16 mouse cellular contexts compared by ENCODE assay signal in genomic region chr7:35617513-35617912, GRCm38 (mm10). TPM values are rescaled to one million over a fixed set of nuclear protein-coding genes. Genes with fewer than 3 reads are reported as not detected.
DNase-seq lines count a peak whose midpoint lies in the region; ATAC-seq and TF ChIP-seq lines count a peak whose summit lies in the region.
"Had no signal": no experiment of that assay in that cellular context is flagged by ENCODE, and none has a peak within 500 bp of the region (broad histone marks: within the 10 kb centered on the region; RNA-seq: fewer than 3 reads in every experiment).

No protein-coding gene starts in this region.

- H3K36me3 ChIP-seq in embryonic facial prominence, embryonic 13.5 days = peaks cover 95% of the 10 kb centered on the region
- peaks cover 93% of the 10 kb centered on the region for H3K36me3 ChIP-seq in embryonic facial prominence, embryonic 10.5 days (replicated peaks)
- H3K36me3 ChIP-seq in hindbrain, embryonic 10.5 days = peaks cover 93% of the 10 kb centered on the region
- peaks cover 26% of the 10 kb centered on the region for H3K36me3 ChIP-seq in hindbrain, postnatal 0 days (ENCODE audit: insufficient read depth, low read length)
- 0 out of 2 replicates have a peak, but pooled peaks cover 7% of the 10 kb centered on the region for H3K36me3 ChIP-seq in ES-Bruce4 (ENCODE audit: control insufficient read depth, insufficient read depth, low read length, poor library complexity, severe bottlenecking)

- H3K4me2 ChIP-seq in embryonic facial prominence, embryonic 13.5 days = no peak overlapping the region
- no peak overlapping the region for H3K4me2 ChIP-seq in hindbrain, postnatal 0 days (ENCODE audit: low read depth, low read length)
- H3K4me2 ChIP-seq: intestine, embryonic 15.5 days had no signal

- no peak for TF ChIP-seq CTCF in hindbrain, postnatal 0 days (IDR thresholded peaks at IDR 0.05; ENCODE audit: low read depth)
- TF ChIP-seq CTCF in ES-Bruce4 (IDR thresholded peaks at IDR 0.05; ENCODE audit: low read depth, low read length) = no peak

- WGBS in embryonic facial prominence, embryonic 13.5 days = 79% methylated on average over 4 of the region's 4 CpGs
- WGBS in embryonic facial prominence, embryonic 10.5 days = 80% methylated on average over 4 of the region's 4 CpGs
- WGBS in hindbrain, embryonic 10.5 days = 51% methylated on average over 4 of the region's 4 CpGs
- 24% methylated on average over 4 of the region's 4 CpGs for WGBS in hindbrain, postnatal 0 days

- no peaks in the 10 kb centered on the region for H3K27me3 ChIP-seq in embryonic facial prominence, embryonic 13.5 days
- H3K27me3 ChIP-seq in embryonic facial prominence, embryonic 10.5 days (replicated peaks; ENCODE audit: low read depth, poor library complexity, severe bottlenecking) = no peaks in the 10 kb centered on the region
- H3K27me3 ChIP-seq in hindbrain, embryonic 10.5 days (ENCODE audit: insufficient read depth, poor library complexity, severe bottlenecking) = no peaks in the 10 kb centered on the region
- H3K27me3 ChIP-seq in hindbrain, postnatal 0 days (ENCODE audit: insufficient read depth, low read length) = no peaks in the 10 kb centered on the region
- no peaks in the 10 kb centered on the region for H3K27me3 ChIP-seq in ES-Bruce4 (ENCODE audit: control insufficient read depth, insufficient read depth, low read length, poor library complexity, severe bottlenecking)
- H3K27me3 ChIP-seq: intestine, embryonic 15.5 days had no signal

- no peak overlapping the region for H3K9ac ChIP-seq in embryonic facial prominence, embryonic 13.5 days
- no peak overlapping the region for H3K9ac ChIP-seq in hindbrain, postnatal 0 days (replicated peaks; ENCODE audit: low read length)
- no peak overlapping the region for H3K9ac ChIP-seq in ES-Bruce4 (ENCODE audit: low read depth, poor library complexity, severe bottlenecking)
- H3K9ac ChIP-seq: intestine, embryonic 15.5 days had no signal

- no peak for ATAC-seq in embryonic facial prominence, embryonic 13.5 days (ENCODE audit: insufficient number of reproducible peaks, insufficient read depth, low FRiP score, low TSS enrichment, low read depth)
- no peak for ATAC-seq in hindbrain, postnatal 0 days
- ATAC-seq: intestine, embryonic 15.5 days had no signal

- no peak for TF ChIP-seq POLR2A in ES-Bruce4 (IDR thresholded peaks at IDR 0.05; ENCODE audit: insufficient read depth, low read length)

- H3K9me3 ChIP-seq in embryonic facial prominence, embryonic 13.5 days = no peaks in the 10 kb centered on the region
- no peaks in the 10 kb centered on the region for H3K9me3 ChIP-seq in embryonic facial prominence, embryonic 10.5 days
- H3K9me3 ChIP-seq in hindbrain, embryonic 10.5 days = peaks cover 4% of the 10 kb centered on the region; the same call in 1 of the 2 replicates
- H3K9me3 ChIP-seq in hindbrain, postnatal 0 days (ENCODE audit: low read length) = no peaks in the 10 kb centered on the region
- H3K9me3 ChIP-seq in ES-Bruce4 (replicated peaks; ENCODE audit: control insufficient read depth, insufficient read depth, low read length, poor library complexity, severe bottlenecking) = no peaks in the 10 kb centered on the region
- H3K9me3 ChIP-seq: heart, embryonic 10.5 days; intestine, embryonic 15.5 days had no signal

- TF ChIP-seq EP300 in ES-Bruce4 (IDR thresholded peaks at IDR 0.05; ENCODE audit: insufficient read depth, low read depth, low read length) = 0 out of 2 replicates have a peak, but pooled peaks have one; percentile 4

- no peaks in the 10 kb centered on the region for H3K4me1 ChIP-seq in embryonic facial prominence, embryonic 13.5 days
- H3K4me1 ChIP-seq in embryonic facial prominence, embryonic 10.5 days = no peaks in the 10 kb centered on the region
- H3K4me1 ChIP-seq in hindbrain, embryonic 10.5 days (replicated peaks) = peaks cover 17% of the 10 kb centered on the region
- no peaks in the 10 kb centered on the region for H3K4me1 ChIP-seq in hindbrain, postnatal 0 days (ENCODE audit: insufficient read depth, low read length)
- H3K4me1 ChIP-seq in ES-Bruce4 (ENCODE audit: control insufficient read depth, insufficient read depth, low read length) = peaks cover 6% of the 10 kb centered on the region
- H3K4me1 ChIP-seq: heart, embryonic 10.5 days; intestine, embryonic 15.5 days had no signal

- no peak for DNase-seq in embryonic facial prominence, embryonic 10.5 days (ENCODE audit: low spot score)
- peak; percentile 41 for DNase-seq in hindbrain, embryonic 10.5 days (ENCODE audit: low spot score)
- DNase-seq in hindbrain, postnatal 0 days (ENCODE audit: low spot score) = no peak
- DNase-seq in ZHBTc4 (ENCODE audit: low read depth, low spot score) = peak; percentile 73
- no peak for DNase-seq in gastrocnemius, postnatal 10 days
- DNase-seq: adrenal gland, postnatal 10 days; cerebellum, adult 18-20 months; cerebellum, adult 9-11 months; heart, adult 18-20 months; heart, postnatal 10 days; heart, postnatal 4 days; kidney, adult 18-20 months had no signal

- 0 out of 2 replicates have a peak overlapping the region, but pooled peaks have one; percentile 4 for H3K27ac ChIP-seq in embryonic facial prominence, embryonic 13.5 days
- no peak overlapping the region for H3K27ac ChIP-seq in embryonic facial prominence, embryonic 10.5 days (replicated peaks)
- H3K27ac ChIP-seq in hindbrain, embryonic 10.5 days = no peak overlapping the region
- no peak overlapping the region for H3K27ac ChIP-seq in hindbrain, postnatal 0 days
- peak overlapping the region; percentile 46 for H3K27ac ChIP-seq in ES-Bruce4 (ENCODE audit: insufficient read depth, low read length)
- H3K27ac ChIP-seq: heart, embryonic 10.5 days; intestine, embryonic 15.5 days had no signal

- no peak overlapping the region for H3K4me3 ChIP-seq in embryonic facial prominence, embryonic 13.5 days
- H3K4me3 ChIP-seq in embryonic facial prominence, embryonic 10.5 days = no peak overlapping the region
- no peak overlapping the region for H3K4me3 ChIP-seq in hindbrain, embryonic 10.5 days
- no peak overlapping the region for H3K4me3 ChIP-seq in hindbrain, postnatal 0 days (ENCODE audit: low read length)
- no peak overlapping the region for H3K4me3 ChIP-seq in ES-Bruce4 (ENCODE audit: low read depth, low read length)
- H3K4me3 ChIP-seq: heart, embryonic 10.5 days; intestine, embryonic 15.5 days had no signal

RNA-seq across cellular contexts. Expression of gene Pdcd5, which starts 29.8 kb away (rescaled TPM):
- polyA plus RNA-seq in embryonic facial prominence, embryonic 13.5 days (2015; fragmentation: Nextera tagmentation; extraction: Ambion mirVana) = 289 and 328 TPM in 2 replicates
- 313 and 320 TPM in 2 replicates for polyA plus RNA-seq in embryonic facial prominence, embryonic 10.5 days (2016; fragmentation: Nextera tagmentation; extraction: Ambion mirVana)
- polyA plus RNA-seq in hindbrain, embryonic 10.5 days (2016; fragmentation: Nextera tagmentation; extraction: Ambion mirVana) = 300 and 302 TPM in 2 replicates
- total RNA-seq in hindbrain, postnatal 0 days (2014; rRNA removed) = 33.7 and 35.4 TPM in 2 replicates
- 250 and 264 TPM in 2 replicates for polyA plus RNA-seq in hindbrain, postnatal 0 days (2015; fragmentation: Nextera tagmentation; extraction: Ambion mirVana)
- polyA plus RNA-seq in ES-Bruce4 (2011; ENCODE audit: insufficient read depth, insufficient read length, low read depth, missing spikeins) = 88.7 and 95.7 TPM in 2 replicates
- total RNA-seq in gastrocnemius, postnatal 10 days (2021) = 100 to 1,000 TPM; 133 to 141 TPM

RNA-seq across cellular contexts. Expression of gene Ankrd27, which starts 31.5 kb away (rescaled TPM):
- 39.0 and 42.3 TPM in 2 replicates for polyA plus RNA-seq in embryonic facial prominence, embryonic 13.5 days (2015; fragmentation: Nextera tagmentation; extraction: Ambion mirVana)
- polyA plus RNA-seq in embryonic facial prominence, embryonic 10.5 days (2016; fragmentation: Nextera tagmentation; extraction: Ambion mirVana) = 44.1 TPM in 2 replicates
- 31.4 and 36.8 TPM in 2 replicates for polyA plus RNA-seq in hindbrain, embryonic 10.5 days (2016; fragmentation: Nextera tagmentation; extraction: Ambion mirVana)
- total RNA-seq in hindbrain, postnatal 0 days (2014; rRNA removed) = 15.6 and 19.7 TPM in 2 replicates
- polyA plus RNA-seq in hindbrain, postnatal 0 days (2015; fragmentation: Nextera tagmentation; extraction: Ambion mirVana) = 12.0 and 15.1 TPM in 2 replicates
- polyA plus RNA-seq in ES-Bruce4 (2011; ENCODE audit: insufficient read depth, insufficient read length, low read depth, missing spikeins) = 64.1 and 74.9 TPM in 2 replicates
- total RNA-seq in gastrocnemius, postnatal 10 days (2021) = 10 to 100 TPM; 13.3 to 19.1 TPM

RNA-seq across cellular contexts. Expression of gene Rgs9bp, which starts 32.1 kb away (rescaled TPM):
- 0.26 and 0.28 TPM in 2 replicates for polyA plus RNA-seq in embryonic facial prominence, embryonic 13.5 days (2015; fragmentation: Nextera tagmentation; extraction: Ambion mirVana)
- 0.24 and 0.28 TPM in 2 replicates for polyA plus RNA-seq in embryonic facial prominence, embryonic 10.5 days (2016; fragmentation: Nextera tagmentation; extraction: Ambion mirVana)
- 0.18 and 0.26 TPM in 2 replicates for polyA plus RNA-seq in hindbrain, embryonic 10.5 days (2016; fragmentation: Nextera tagmentation; extraction: Ambion mirVana)
- 0.22 and 0.26 TPM in 2 replicates for total RNA-seq in hindbrain, postnatal 0 days (2014; rRNA removed)
- 0.03 and 0.06 TPM in 2 replicates for polyA plus RNA-seq in hindbrain, postnatal 0 days (2015; fragmentation: Nextera tagmentation; extraction: Ambion mirVana)
- polyA plus RNA-seq in ES-Bruce4 (2011; ENCODE audit: insufficient read depth, insufficient read length, low read depth, missing spikeins) = 4.6 and 4.8 TPM in 2 replicates
- total RNA-seq in gastrocnemius, postnatal 10 days (2021) = under 1 TPM; 0.07 to 0.18 TPM

Comparison
In these comparisons a context has a peak if more than half of its experiments do, and no peak if none do; other contexts are left out.
1. H3K27ac ChIP-seq: peak in embryonic facial prominence, embryonic 13.5 days (single experiment) and ES-Bruce4 (single experiment); none in embryonic facial prominence, embryonic 10.5 days (single experiment), hindbrain, embryonic 10.5 days (single experiment) and hindbrain, postnatal 0 days (single experiment).
2. DNase-seq: peak in hindbrain, embryonic 10.5 days (single experiment) and ZHBTc4 (single experiment); none in embryonic facial prominence, embryonic 10.5 days (single experiment), hindbrain, postnatal 0 days (single experiment) and gastrocnemius, postnatal 10 days (single experiment).